ENCODE assay signal across 20 mouse cellular contexts in genomic region chr16:97060276-97060675, GRCm38 (mm10).
DNase-seq lines count a peak whose midpoint lies in the region; ATAC-seq lines count a peak whose summit lies in the region.
"Had no signal": no experiment of that assay in that cellular context is flagged by ENCODE, and none has a peak within 500 bp of the region (broad histone marks: within the 10 kb centered on the region; RNA-seq: fewer than 3 reads in every experiment).

No protein-coding gene starts in this region.

- H3K4me1 ChIP-seq in forebrain, embryonic 14.5 days (ENCODE audit: control insufficient read depth, insufficient read depth, low read length) = peaks cover 3% of the 10 kb centered on the region; the same call in 1 of the 2 replicates
- peaks cover 3% of the 10 kb centered on the region; the same call in 1 of the 2 replicates for H3K4me1 ChIP-seq in forebrain, embryonic 10.5 days
- H3K4me1 ChIP-seq in forebrain, embryonic 16.5 days (replicated peaks; ENCODE audit: control insufficient read depth, insufficient read depth, low read length) = peaks cover 24% of the 10 kb centered on the region
- no peaks in the 10 kb centered on the region for H3K4me1 ChIP-seq in hindbrain, embryonic 10.5 days (replicated peaks)
- H3K4me1 ChIP-seq: embryonic facial prominence, embryonic 15.5 days; heart, embryonic 13.5 days had no signal

- peak overlapping the region; percentile 6; the same call in 1 of the 2 replicates for H3K27ac ChIP-seq in forebrain, embryonic 14.5 days (ENCODE audit: low read depth, low read length)
- no peak overlapping the region for H3K27ac ChIP-seq in forebrain, embryonic 10.5 days
- H3K27ac ChIP-seq in forebrain, embryonic 16.5 days (ENCODE audit: low read length) = peak overlapping the region; percentile 61
- no peak overlapping the region for H3K27ac ChIP-seq in hindbrain, embryonic 10.5 days
- H3K27ac ChIP-seq: embryonic facial prominence, embryonic 15.5 days; heart, embryonic 13.5 days; hindbrain, embryonic 13.5 days; hindbrain, postnatal 0 days had no signal

- no peak overlapping the region for H3K4me2 ChIP-seq in forebrain, embryonic 14.5 days (ENCODE audit: low read length)
- H3K4me2 ChIP-seq in forebrain, embryonic 16.5 days (ENCODE audit: low read length) = no peak overlapping the region
- H3K4me2 ChIP-seq: embryonic facial prominence, embryonic 15.5 days; heart, embryonic 13.5 days; hindbrain, embryonic 13.5 days had no signal

- no peak overlapping the region for H3K4me3 ChIP-seq in forebrain, embryonic 14.5 days (ENCODE audit: low read depth, low read length)
- H3K4me3 ChIP-seq in forebrain, embryonic 10.5 days = no peak overlapping the region
- H3K4me3 ChIP-seq in forebrain, embryonic 16.5 days (replicated peaks; ENCODE audit: low read length) = no peak overlapping the region
- H3K4me3 ChIP-seq in hindbrain, embryonic 10.5 days = no peak overlapping the region
- H3K4me3 ChIP-seq: embryonic facial prominence, embryonic 15.5 days; heart, embryonic 13.5 days; hindbrain, embryonic 13.5 days had no signal

- H3K27me3 ChIP-seq in forebrain, embryonic 14.5 days (replicated peaks; ENCODE audit: control insufficient read depth, insufficient read depth, low read length) = no peaks in the 10 kb centered on the region
- H3K27me3 ChIP-seq in forebrain, embryonic 10.5 days (ENCODE audit: poor library complexity, severe bottlenecking) = no peaks in the 10 kb centered on the region
- no peaks in the 10 kb centered on the region for H3K27me3 ChIP-seq in forebrain, embryonic 16.5 days (replicated peaks; ENCODE audit: control insufficient read depth, insufficient read depth, low read length)
- no peaks in the 10 kb centered on the region for H3K27me3 ChIP-seq in hindbrain, embryonic 10.5 days (ENCODE audit: insufficient read depth, poor library complexity, severe bottlenecking)
- H3K27me3 ChIP-seq: CH12.LX; embryonic facial prominence, embryonic 15.5 days; heart, embryonic 13.5 days; hindbrain, embryonic 13.5 days had no signal

- H3K36me3 ChIP-seq in forebrain, embryonic 14.5 days (ENCODE audit: control insufficient read depth, insufficient read depth, low read length) = no peaks in the 10 kb centered on the region
- H3K36me3 ChIP-seq in forebrain, embryonic 10.5 days (replicated peaks) = no peaks in the 10 kb centered on the region
- no peaks in the 10 kb centered on the region for H3K36me3 ChIP-seq in forebrain, embryonic 16.5 days (ENCODE audit: control insufficient read depth, insufficient read depth)
- H3K36me3 ChIP-seq in hindbrain, embryonic 10.5 days = no peaks in the 10 kb centered on the region
- H3K36me3 ChIP-seq: embryonic facial prominence, embryonic 15.5 days; heart, embryonic 13.5 days; hindbrain, embryonic 13.5 days had no signal

- no peak for ATAC-seq in forebrain, embryonic 14.5 days
- ATAC-seq in forebrain, embryonic 16.5 days = no peak
- ATAC-seq: hindbrain, postnatal 0 days had no signal

- 55% methylated on average over 4 of the region's 4 CpGs for whole genome bisulfite sequencing in forebrain, embryonic 14.5 days
- 88% methylated on average over 4 of the region's 4 CpGs for WGBS in forebrain, embryonic 10.5 days
- 40% methylated on average over 4 of the region's 4 CpGs for WGBS in forebrain, embryonic 16.5 days
- WGBS in hindbrain, embryonic 10.5 days = 84% methylated on average over 4 of the region's 4 CpGs

- peak; percentile 62 for DNase-seq in forebrain, embryonic 14.5 days (ENCODE audit: low spot score)
- DNase-seq in forebrain, embryonic 10.5 days (ENCODE audit: extremely low spot score, low spot score) = no peak
- DNase-seq in 3T3-L1 (ENCODE audit: low read depth, low spot score) = peak; percentile 20
- peak; percentile 21 for DNase-seq in brain, adult 2 months (ENCODE audit: low read depth, low spot score)
- DNase-seq in hindbrain, embryonic 10.5 days (ENCODE audit: low spot score) = no peak
- DNase-seq in cerebellum, postnatal 10 days = no peak
- DNase-seq: adrenal gland, adult 8-10 months; cerebellum, adult 2 months; cerebellum, postnatal 14 days; embryo, embryonic 11 days; gastrocnemius, postnatal 14 days; heart, postnatal 4 days; kidney, adult 11 months; kidney, adult 9 months had no signal

- no peak overlapping the region for H3K9ac ChIP-seq in forebrain, embryonic 14.5 days (ENCODE audit: low read length)
- H3K9ac ChIP-seq in forebrain, embryonic 16.5 days (replicated peaks; ENCODE audit: low read depth, low read length) = no peak overlapping the region
- H3K9ac ChIP-seq: embryonic facial prominence, embryonic 15.5 days; heart, embryonic 13.5 days; hindbrain, embryonic 13.5 days had no signal

- H3K9me3 ChIP-seq in forebrain, embryonic 14.5 days (replicated peaks; ENCODE audit: control insufficient read depth, low read length) = no peaks in the 10 kb centered on the region
- no peaks in the 10 kb centered on the region for H3K9me3 ChIP-seq in forebrain, embryonic 10.5 days
- H3K9me3 ChIP-seq in forebrain, embryonic 16.5 days (ENCODE audit: control insufficient read depth, low read length) = no peaks in the 10 kb centered on the region
- no peaks in the 10 kb centered on the region for H3K9me3 ChIP-seq in hindbrain, embryonic 10.5 days
- H3K9me3 ChIP-seq: embryonic facial prominence, embryonic 15.5 days; heart, embryonic 13.5 days; hindbrain, embryonic 13.5 days had no signal

Comparison
In these comparisons a context has a peak if more than half of its experiments do, and no peak if none do; other contexts are left out.
1. DNase-seq: peak in forebrain, embryonic 14.5 days (single experiment), 3T3-L1 (single experiment) and brain, adult 2 months (single experiment); none in forebrain, embryonic 10.5 days (single experiment), hindbrain, embryonic 10.5 days (single experiment) and cerebellum, postnatal 10 days (0 of 2).
2. H3K27ac ChIP-seq: peak in forebrain, embryonic 14.5 days (single experiment) and forebrain, embryonic 16.5 days (single experiment); none in forebrain, embryonic 10.5 days (single experiment) and hindbrain, embryonic 10.5 days (single experiment).